Mouse (Mus musculus): ENCODE results near the gene Gm16440.
"Not testable (repeated sequence)": the region's sequence is repeated elsewhere in the genome, so short reads cannot be mapped to it uniquely, and the experiment has no call there.

The Gm16440 gene

GRCm38 (mm10) chr14:6390219-6390618 lies at the start of gene Gm16440:
Gm16440 (minus strand) TSS chr14:6390319.
- DNase-seq (ENCODE audit: low spot score) = not testable (repeated sequence)

- not testable (repeated sequence) for DNase-seq (ENCODE audit: low spot score)
Observed at GRCm38 (mm10) chr14:6426766-6427165, 36.6 kb upstream of the Gm16440 start.

GRCm38 (mm10) chr14:6426353-6426752 lies 36.2 kb upstream of the Gm16440 start:
- DNase-seq (ENCODE audit: low spot score) = not testable (repeated sequence)

GRCm38 (mm10) chr14:6412382-6412781 lies 22.3 kb upstream of the Gm16440 start, which contains the start of gene Gm3591:
Gm3591 (minus strand) TSS chr14:6412482.
- not testable (repeated sequence) for DNase-seq (ENCODE audit: low spot score)

GRCm38 (mm10) chr14:6343578-6343977 lies 46.5 kb downstream of the Gm16440 start, which contains the start of gene Gm3618:
Gm3618 (minus strand) TSS chr14:6343678.
- DNase-seq (ENCODE audit: low spot score) = not testable (repeated sequence)

Data from ovary, postnatal 10 days (tissue).